Mouse (Mus musculus): ENCODE results near the gene Bcl2l11. TPM values are rescaled to one million over a fixed set of nuclear protein-coding genes. Genes with fewer than 3 reads are reported as not detected.

The Bcl2l11 gene
- 10 to 100 TPM; 45.9 to 62.3 TPM for polyA plus RNA-seq (2017; shearing (Covaris generic))

GRCm38 (mm10) chr2:128125635-128126470, at the start of gene Bcl2l11:
Gene Bcl2l11, plus strand, starts transcription at chr2:128126038.

All from activated CD4-positive, CD25-positive, alpha-beta regulatory T cell (primary cell).